Mouse (Mus musculus) limb, embryonic 12.5 days (tissue): ENCODE results near the gene Gsta4. TPM values are rescaled to one million over a fixed set of nuclear protein-coding genes. Genes with fewer than 3 reads are reported as not detected.
"Not testable (repeated sequence)": the region's sequence is repeated elsewhere in the genome, so short reads cannot be mapped to it uniquely, and the experiment has no call there.

Experiments
- ATAC-seq: fragments of 200-750 bp; cut with Nextera tagmentation; 2 replicates; pipeline ENCODE4 v1.8.0; 2017; ENCODE audit warnings: low read depth, moderate TSS enrichment; ENCODE audit not compliant: insufficient number of reproducible peaks, insufficient read depth, low FRiP score, low TSS enrichment
- H3K27ac ChIP-seq: fragments of 300-500 bp; sonication (generic); 2 replicates; pipeline ENCODE4 v1.5.1; 2016; ENCODE audit warnings: mild to moderate bottlenecking, moderate library complexity
- H3K27me3 ChIP-seq: fragments of 300-500 bp; sonication (generic); 2 replicates; pipeline ENCODE4 v1.6.1; 2016; ENCODE audit warnings: mild to moderate bottlenecking, moderate library complexity
- H3K36me3 ChIP-seq: fragments of 300-500 bp; sonication (generic); 2 replicates; pipeline ENCODE4 v1.6.1; 2016; ENCODE audit warnings: mild to moderate bottlenecking, moderate library complexity
- H3K4me1 ChIP-seq: fragments of 300-500 bp; sonication (generic); replicated peaks from 2 replicates; pipeline ENCODE4 v1.6.1; 2016
- H3K4me2 ChIP-seq: fragments of 300-500 bp; sonication (generic); 2 replicates; pipeline ENCODE4 v1.6.1; 2016; ENCODE audit warnings: mild to moderate bottlenecking, moderate library complexity
- H3K4me3 ChIP-seq: fragments of 300-500 bp; sonication (generic); replicated peaks from 2 replicates; pipeline ENCODE4 v1.5.1; 2016; ENCODE audit warnings: mild to moderate bottlenecking
- H3K9ac ChIP-seq: fragments of 300-500 bp; sonication (generic); replicated peaks from 2 replicates; pipeline ENCODE4 v1.6.1; 2016; ENCODE audit warnings: mild to moderate bottlenecking, moderate library complexity
- H3K9me3 ChIP-seq: fragments of 300-500 bp; sonication (generic); 2 replicates; pipeline ENCODE4 v1.6.1; 2016; ENCODE audit warnings: mild to moderate bottlenecking, moderate library complexity
- WGBS: fragments of 180-500 bp; shearing (Covaris S2); methylation state at CpG from one replicate; pipeline ENCODE4 v1.1.7; 2016; 5-methylcytosine and 5-hydroxymethylcytosine counted together
- polyA plus RNA-seq: library from polyadenylated mRNA; unstranded; fragments of >200 nt; fragmentation: Nextera tagmentation; extraction: Ambion mirVana; gene quantifications from 2 replicates; pipeline ENCODE4 v1.2.1, GENCODE M21; 2016

The Gsta4 gene
- polyA plus RNA-seq = 133 and 140 TPM in 2 replicates

- H3K4me2 ChIP-seq, H3K27me3 ChIP-seq, H3K36me3 ChIP-seq, H3K4me1 ChIP-seq, H3K4me3 ChIP-seq, H3K9ac ChIP-seq, H3K27ac ChIP-seq, H3K9me3 ChIP-seq, ATAC-seq: not testable (repeated sequence)
- 96% methylated on average over 4 of the region's 7 CpGs for WGBS
Measured at GRCm38 (mm10) chr9:78182474-78182873, at the start of gene Gsta4. Gene Gsta4, plus strand, starts transcription at chr9:78182774.

GRCm38 (mm10) chr9:78135658-78136057, 46.9 kb upstream of the Gsta4 start:
- no peak for ATAC-seq
- no peaks in the 10 kb centered on the region for H3K9me3 ChIP-seq
- H3K4me3 ChIP-seq = no peak overlapping the region
- H3K27ac ChIP-seq = no peak overlapping the region
- H3K27me3 ChIP-seq = no peaks in the 10 kb centered on the region
- no peaks in the 10 kb centered on the region for H3K4me1 ChIP-seq
- H3K36me3 ChIP-seq = peaks cover 90% of the 10 kb centered on the region
- no peak overlapping the region for H3K4me2 ChIP-seq
- no peak overlapping the region for H3K9ac ChIP-seq
- 66% methylated on average over 7 of the region's 7 CpGs for WGBS

GRCm38 (mm10) chr9:78138044-78138676, 44.4 kb upstream of the Gsta4 start:
- no peak overlapping the region for H3K27ac ChIP-seq
- 90% methylated on average over 9 of the region's 9 CpGs for WGBS
- H3K36me3 ChIP-seq = peaks cover 89% of the 10 kb centered on the region
- H3K4me2 ChIP-seq = no peak overlapping the region
- H3K4me1 ChIP-seq = no peaks in the 10 kb centered on the region
- H3K27me3 ChIP-seq = no peaks in the 10 kb centered on the region
- no peak overlapping the region for H3K4me3 ChIP-seq
- no peak overlapping the region for H3K9ac ChIP-seq
- H3K9me3 ChIP-seq = peaks cover 9% of the 10 kb centered on the region; the same call in 1 of the 2 replicates
- ATAC-seq = no peak

GRCm38 (mm10) chr9:78139463-78139862, 43.1 kb upstream of the Gsta4 start:
- H3K36me3 ChIP-seq = peaks cover 89% of the 10 kb centered on the region
- ATAC-seq = no peak
- H3K4me3 ChIP-seq = no peak overlapping the region
- 86% methylated on average over 4 of the region's 4 CpGs for WGBS
- no peak overlapping the region for H3K27ac ChIP-seq
- H3K9ac ChIP-seq = no peak overlapping the region
- no peaks in the 10 kb centered on the region for H3K27me3 ChIP-seq
- no peak overlapping the region for H3K4me2 ChIP-seq
- H3K4me1 ChIP-seq = no peaks in the 10 kb centered on the region
- peaks cover 9% of the 10 kb centered on the region; the same call in 1 of the 2 replicates for H3K9me3 ChIP-seq

GRCm38 (mm10) chr9:78146099-78146498, 36.5 kb upstream of the Gsta4 start:
- H3K27me3 ChIP-seq = no peaks in the 10 kb centered on the region
- WGBS = 85% methylated on average over 4 of the region's 4 CpGs
- no peak overlapping the region for H3K4me2 ChIP-seq

GRCm38 (mm10) chr9:78146627-78147026, 35.9 kb upstream of the Gsta4 start:
- ATAC-seq = no peak
- Histone ChIP-seq H3K4me3 (no peak overlapping the region), H3K27me3 (no peaks in the 10 kb centered on the region), H3K4me2 (no peak overlapping the region), H3K27ac (no peak overlapping the region), H3K9ac (no peak overlapping the region), H3K36me3 (peaks cover 83% of the 10 kb centered on the region), H3K9me3 (peaks cover 8% of the 10 kb centered on the region; the same call in 1 of the 2 replicates), H3K4me1 (no peaks in the 10 kb centered on the region)
- 85% methylated on average over 6 of the region's 6 CpGs for WGBS

More at GRCm38 (mm10) chr9:78146099-78146498, 36.5 kb upstream of the Gsta4 start:
- H3K4me1 ChIP-seq = no peaks in the 10 kb centered on the region
- no peak overlapping the region for H3K9ac ChIP-seq
- no peak for ATAC-seq
- H3K27ac ChIP-seq = no peak overlapping the region
- peaks cover 9% of the 10 kb centered on the region; the same call in 1 of the 2 replicates for H3K9me3 ChIP-seq
- peaks cover 83% of the 10 kb centered on the region for H3K36me3 ChIP-seq
- no peak overlapping the region for H3K4me3 ChIP-seq

GRCm38 (mm10) chr9:78148149-78148548, 34.4 kb upstream of the Gsta4 start:
- WGBS = 89% methylated on average over 6 of the region's 6 CpGs
- Histone ChIP-seq H3K27me3 (no peaks in the 10 kb centered on the region), H3K4me2 (no peak overlapping the region), H3K27ac (no peak overlapping the region), H3K4me1 (no peaks in the 10 kb centered on the region), H3K9ac (no peak overlapping the region), H3K9me3 (no peaks in the 10 kb centered on the region), H3K4me3 (no peak overlapping the region), H3K36me3 (peaks cover 77% of the 10 kb centered on the region)
- ATAC-seq = no peak

- not testable (repeated sequence) for ATAC-seq
- peaks cover 77% of the 10 kb centered on the region for H3K36me3 ChIP-seq
- 92% methylated on average over 2 of the region's 2 CpGs for WGBS
Measured at GRCm38 (mm10) chr9:78149770-78150169, 32.8 kb upstream of the Gsta4 start.

GRCm38 (mm10) chr9:78154211-78154977, 28.2 kb upstream of the Gsta4 start:
- Histone ChIP-seq H3K4me1 (no peaks in the 10 kb centered on the region), H3K27ac (no peak overlapping the region), H3K9ac (no peak overlapping the region), H3K4me3 (no peak overlapping the region), H3K36me3 (peaks cover 90% of the 10 kb centered on the region), H3K9me3 (no peaks in the 10 kb centered on the region), H3K27me3 (no peaks in the 10 kb centered on the region), H3K4me2 (no peak overlapping the region)
- WGBS = 88% methylated on average over 11 of the region's 11 CpGs
- no peak for ATAC-seq

More at GRCm38 (mm10) chr9:78149770-78150169, 32.8 kb upstream of the Gsta4 start:
- not testable (repeated sequence) for H3K27me3 ChIP-seq, H3K4me2 ChIP-seq, H3K4me1 ChIP-seq, H3K4me3 ChIP-seq, H3K27ac ChIP-seq, H3K9ac ChIP-seq, H3K9me3 ChIP-seq

- peaks cover 92% of the 10 kb centered on the region for H3K36me3 ChIP-seq
- 84% methylated on average over 1 of the region's 1 CpGs for WGBS
- H3K27ac ChIP-seq = no peak overlapping the region
- H3K9ac ChIP-seq = no peak overlapping the region
- no peaks in the 10 kb centered on the region for H3K27me3 ChIP-seq
- no peaks in the 10 kb centered on the region for H3K4me1 ChIP-seq
- ATAC-seq = no peak
- H3K9me3 ChIP-seq = no peaks in the 10 kb centered on the region
- H3K4me3 ChIP-seq = no peak overlapping the region
- H3K4me2 ChIP-seq = no peak overlapping the region
Measured at GRCm38 (mm10) chr9:78157221-78157620, 25.4 kb upstream of the Gsta4 start.

GRCm38 (mm10) chr9:78163291-78163690, 19.3 kb upstream of the Gsta4 start:
- Histone ChIP-seq H3K4me1 (no peaks in the 10 kb centered on the region), H3K4me3 (no peak overlapping the region), H3K27ac (no peak overlapping the region), H3K9me3 (no peaks in the 10 kb centered on the region), H3K9ac (no peak overlapping the region), H3K27me3 (no peaks in the 10 kb centered on the region), H3K36me3 (peaks cover 94% of the 10 kb centered on the region), H3K4me2 (no peak overlapping the region)
- no peak for ATAC-seq
- WGBS = 60% methylated on average over 10 of the region's 10 CpGs
